Mouse (Mus musculus) stomach, postnatal 0 days (tissue): ENCODE results near the gene Gipc1. TPM values are rescaled to one million over a fixed set of nuclear protein-coding genes. Genes with fewer than 3 reads are reported as not detected.

Source experiments
- ATAC-seq: fragments of 200-750 bp; cut with Nextera tagmentation; 2 replicates; pipeline ENCODE4 v1.8.0; 2017; ENCODE audit not compliant: low FRiP score, low TSS enrichment
- DNase-seq: peaks from one replicate; pipeline ENCODE4 v3.0.0-alpha.2; 2016; ENCODE audit warnings: low spot score
- H3K27ac ChIP-seq: fragments of 300-500 bp; sonication (generic); replicated peaks from 2 replicates; pipeline ENCODE4 v1.5.1; 2014; ENCODE audit warnings: mild to moderate bottlenecking, control low read depth
- H3K27me3 ChIP-seq: fragments of 300-500 bp; sonication (generic); 2 replicates; pipeline ENCODE4 v1.6.1; 2014; ENCODE audit warnings: low read length; ENCODE audit not compliant: control insufficient read depth, insufficient read depth
- H3K36me3 ChIP-seq: fragments of 300-500 bp; sonication (generic); 2 replicates; pipeline ENCODE4 v1.6.1; 2014; ENCODE audit warnings: low read length, mixed read lengths; ENCODE audit not compliant: control insufficient read depth, insufficient read depth
- H3K4me1 ChIP-seq: fragments of 300-500 bp; sonication (generic); replicated peaks from 2 replicates; pipeline ENCODE4 v1.6.1; 2014; ENCODE audit warnings: antibody characterized with exemption; ENCODE audit not compliant: control insufficient read depth, insufficient read depth
- H3K4me2 ChIP-seq: fragments of 300-500 bp; sonication (generic); replicated peaks from 2 replicates; pipeline ENCODE4 v1.6.1; 2014; ENCODE audit warnings: low read depth, mild to moderate bottlenecking, control low read depth, moderate library complexity
- H3K4me3 ChIP-seq: fragments of 300-500 bp; sonication (generic); 2 replicates; pipeline ENCODE4 v1.5.1; 2014; ENCODE audit warnings: low read depth, low read length, control low read depth
- H3K9ac ChIP-seq: fragments of 300-500 bp; sonication (generic); 2 replicates; pipeline ENCODE4 v1.6.1; 2014; ENCODE audit warnings: mild to moderate bottlenecking, low read length, control low read depth, mixed read lengths
- H3K9me3 ChIP-seq: fragments of 300-500 bp; sonication (generic); 2 replicates; pipeline ENCODE4 v1.6.1; 2016; ENCODE audit warnings: low read length; ENCODE audit not compliant: control insufficient read depth
- CTCF ChIP-seq: IDR thresholded peaks from 2 replicates; pipeline ENCODE4 v1.5.1; 2016; ENCODE audit warnings: antibody characterized with exemption, low read depth, mild to moderate bottlenecking, moderate library complexity
- EP300 ChIP-seq: optimal IDR thresholded peaks from 2 replicates; pipeline ENCODE3; 2016; ENCODE audit warnings: antibody characterized with exemption
- WGBS: fragments of 180-500 bp; shearing (Covaris S2); extraction: QIAGEN DNeasy Blood & Tissue Kit; methylation state at CpG from one replicate; pipeline ENCODE4 v1.1.7; 2014; 5-methylcytosine and 5-hydroxymethylcytosine counted together
- polyA plus RNA-seq: library from polyadenylated mRNA; unstranded; fragments of >200 nt; fragmentation: Nextera tagmentation; extraction: Ambion mirVana; gene quantifications from 2 replicates; pipeline ENCODE4 v1.2.1, GENCODE M21; 2015

Gipc1 gene
- 171 and 183 TPM in 2 replicates for polyA plus RNA-seq

GRCm38 (mm10) chr8:83652030-83652743 is at the start of gene Gipc1:
Gipc1 (plus strand) TSS chr8:83652677.
- H3K27ac ChIP-seq = peak within 1 kb of the TSS; percentile 93
- peak; percentile 98 for DNase-seq
- peak; percentile 96 for ATAC-seq
- H3K4me2 ChIP-seq = peak within 1 kb of the TSS; percentile 86
- no peaks in the 10 kb centered on the region for H3K36me3 ChIP-seq
- TF ChIP-seq CTCF (peak; percentile 23; the same call in 1 of the 2 replicates), EP300 (no peak)
- H3K9me3 ChIP-seq = no peaks in the 10 kb centered on the region
- H3K27me3 ChIP-seq = no peaks in the 10 kb centered on the region
- peak within 1 kb of the TSS; percentile 89 for H3K9ac ChIP-seq
- H3K4me3 ChIP-seq = peak within 1 kb of the TSS; percentile 86
- WGBS = 4% methylated on average over 41 of the region's 50 CpGs
- H3K4me1 ChIP-seq = no peaks in the 10 kb centered on the region

DNA sequence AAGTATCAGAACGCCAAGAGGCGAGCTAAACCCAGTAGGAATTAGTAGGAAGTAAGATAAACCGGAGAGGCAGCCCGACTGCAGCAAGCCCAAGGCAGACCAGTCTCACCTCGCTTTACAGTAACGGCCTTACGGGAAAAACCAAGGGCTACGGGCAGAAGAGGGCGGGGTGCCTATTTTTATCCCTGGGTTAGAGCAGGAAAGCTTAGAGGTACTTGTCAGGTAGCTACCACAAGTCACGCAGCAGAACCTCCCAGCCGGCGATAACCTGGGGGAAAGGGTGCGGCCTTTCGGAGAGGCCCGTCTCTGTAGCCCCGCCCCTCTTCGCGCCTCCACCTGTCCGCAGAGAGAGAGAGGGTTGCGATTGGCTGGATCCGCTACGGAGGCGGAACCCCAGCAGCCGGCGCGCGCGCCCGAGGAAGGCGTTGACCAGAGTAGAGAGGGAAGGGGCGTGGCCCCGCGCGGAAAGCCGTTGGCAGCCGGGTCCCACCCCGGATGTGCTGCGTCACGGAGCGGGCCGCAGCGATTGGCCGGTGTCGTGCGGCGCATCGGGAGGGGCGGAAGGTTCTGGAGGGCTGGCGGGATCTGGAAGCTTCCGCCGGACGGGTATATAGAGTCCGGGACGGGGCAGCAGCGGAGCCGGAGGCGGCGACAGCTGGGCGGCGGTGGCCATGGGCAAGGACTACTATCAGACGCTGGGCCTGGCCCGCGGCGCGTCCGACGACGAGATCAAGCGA is 44.6 kb upstream of the Gipc1 start, which contains the start of the genes Tecr and Dnajb1:
Tecr (minus strand) TSS at position 311 of the 737 bp plus-strand sequence.
Dnajb1 (plus strand) TSS at position 533 of the 737 bp plus-strand sequence.
- H3K9me3 ChIP-seq = no peaks in the 10 kb centered on the region
- peak within 1 kb of the TSS; percentile 90 for H3K9ac ChIP-seq
- peaks cover 24% of the 10 kb centered on the region for H3K36me3 ChIP-seq
- no peaks in the 10 kb centered on the region for H3K4me1 ChIP-seq
- peak within 1 kb of the TSS; percentile 99 for H3K27ac ChIP-seq
- no peaks in the 10 kb centered on the region for H3K27me3 ChIP-seq
- peak; percentile 97 for ATAC-seq
- H3K4me2 ChIP-seq = peak within 1 kb of the TSS; percentile 56
- TF ChIP-seq CTCF = no peak
- TF ChIP-seq EP300 = peak; percentile 76
- DNase-seq = peak; percentile 100
- WGBS = under 1% methylated on average over 69 of the region's 69 CpGs
- peak within 1 kb of the TSS; percentile 85 for H3K4me3 ChIP-seq

GRCm38 (mm10) chr8:83608398-83608829 is 44.1 kb upstream of the Gipc1 start:
- Histone ChIP-seq H3K4me1 (no peaks in the 10 kb centered on the region), H3K4me3 (peak overlapping the region; percentile 85), H3K4me2 (peak overlapping the region; percentile 56), H3K9me3 (no peaks in the 10 kb centered on the region), H3K36me3 (peaks cover 25% of the 10 kb centered on the region), H3K27me3 (no peaks in the 10 kb centered on the region), H3K27ac (peak overlapping the region; percentile 99), H3K9ac (peak overlapping the region; percentile 90)
- WGBS = under 1% methylated on average over 51 of the region's 51 CpGs
- DNase-seq (peak; percentile 87), ATAC-seq (peak; percentile 73)
- TF ChIP-seq EP300 (peak; percentile 21), CTCF (peak; percentile 46)

- peak overlapping the region; percentile 56 for H3K4me2 ChIP-seq
- no peaks in the 10 kb centered on the region for H3K4me1 ChIP-seq
- peak overlapping the region; percentile 85 for H3K4me3 ChIP-seq
- peaks cover 25% of the 10 kb centered on the region for H3K36me3 ChIP-seq
- H3K9ac ChIP-seq = peak overlapping the region; percentile 90
- ATAC-seq (no peak), DNase-seq (no peak)
- H3K27me3 ChIP-seq = no peaks in the 10 kb centered on the region
- H3K27ac ChIP-seq = no peak overlapping the region
- WGBS = 16% methylated on average over 9 of the region's 9 CpGs
- H3K9me3 ChIP-seq = no peaks in the 10 kb centered on the region
- no peak for TF ChIP-seq CTCF
- TF ChIP-seq EP300 = no peak
Observed at GRCm38 (mm10) chr8:83609086-83609485, 43.4 kb upstream of the Gipc1 start.

DNA sequence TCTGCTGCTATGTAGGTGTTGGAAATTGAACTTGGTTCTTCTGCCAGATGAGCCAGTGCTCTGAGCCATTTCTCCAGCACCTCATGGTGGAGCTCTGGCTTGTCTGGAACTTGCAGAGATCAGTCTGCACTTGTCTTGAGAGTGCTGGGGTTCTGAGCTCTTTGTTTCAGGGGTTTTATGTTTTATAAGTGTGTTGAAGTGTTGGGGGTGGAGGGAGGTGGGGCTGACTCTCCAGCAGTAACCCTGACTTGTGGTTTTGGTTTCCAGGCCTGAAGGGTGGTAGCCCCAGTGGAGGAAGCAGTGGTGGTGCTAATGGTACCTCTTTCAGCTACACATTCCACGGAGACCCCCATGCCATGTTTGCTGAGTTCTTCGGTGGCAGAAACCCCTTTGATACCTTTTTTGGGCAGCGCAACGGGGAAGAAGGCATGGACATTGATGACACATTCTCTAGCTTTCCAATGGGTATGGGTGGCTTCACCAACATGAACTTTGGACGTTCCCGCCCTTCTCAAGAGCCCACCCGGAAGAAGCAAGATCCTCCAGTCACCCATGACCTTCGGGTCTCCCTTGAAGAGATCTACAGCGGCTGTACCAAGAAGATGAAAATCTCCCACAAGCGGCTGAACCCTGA is 42.8 kb upstream of the Gipc1 start:
- Histone ChIP-seq H3K9ac (peak overlapping the region; percentile 0; the same call in 1 of the 2 replicates), H3K27ac (no peak overlapping the region), H3K4me1 (no peaks in the 10 kb centered on the region), H3K4me3 (peak overlapping the region; percentile 85), H3K36me3 (peaks cover 28% of the 10 kb centered on the region), H3K9me3 (no peaks in the 10 kb centered on the region), H3K4me2 (peak overlapping the region; percentile 56), H3K27me3 (no peaks in the 10 kb centered on the region)
- DNase-seq (no peak), ATAC-seq (no peak)
- 83% methylated on average over 10 of the region's 10 CpGs for WGBS
- TF ChIP-seq EP300 = no peak
- no peak for TF ChIP-seq CTCF
